Mouse (Mus musculus): Measurements from ENCODE around the gene Itk. TPM values are rescaled to one million over a fixed set of nuclear protein-coding genes. Genes with fewer than 3 reads are reported as not detected.

Gene Itk
- polyA plus RNA-seq, 1 experiment from 2014 or later = not detected

DNA sequence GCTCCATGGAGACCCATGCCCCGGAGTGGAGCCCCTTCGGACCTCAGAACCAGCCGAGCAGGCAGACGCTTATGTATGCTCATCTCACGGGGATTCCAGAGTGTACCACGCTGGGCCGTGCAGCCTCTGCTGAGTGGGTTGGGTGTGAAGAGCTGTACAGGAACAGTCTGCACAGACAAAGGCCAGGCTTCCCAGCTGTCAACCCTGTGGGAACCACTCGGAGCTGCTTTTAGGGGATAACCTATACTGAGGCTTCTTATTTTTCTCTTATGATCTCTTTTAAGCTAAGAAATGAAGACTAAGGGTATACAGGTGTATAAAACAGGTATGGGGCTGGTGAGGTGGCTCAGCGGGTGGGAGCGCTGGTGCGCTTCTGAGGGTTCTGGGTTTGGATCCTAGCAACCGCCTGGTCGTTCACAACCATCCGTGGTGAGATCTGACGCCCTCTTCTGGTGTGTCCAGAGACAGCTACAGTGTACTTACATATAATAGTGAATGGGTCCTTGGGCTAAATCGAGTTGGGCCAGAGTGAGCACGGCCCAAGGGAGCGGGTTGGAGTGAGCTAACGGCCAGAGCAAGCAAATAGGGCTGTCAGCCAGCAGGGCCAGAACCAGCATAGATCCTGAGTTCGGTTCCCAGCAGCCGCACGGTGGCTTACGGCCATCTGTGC, 87.6 kb downstream of the Itk start:
- H3K9ac ChIP-seq (replicated peaks) = no peak overlapping the region
- H3K4me3 ChIP-seq (replicated peaks) = no peak overlapping the region
- H3K9me3 ChIP-seq (replicated peaks) = no peaks in the 10 kb centered on the region
- no peaks in the 10 kb centered on the region for H3K27me3 ChIP-seq (replicated peaks)
- H3K4me1 ChIP-seq = peaks cover 40% of the 10 kb centered on the region
- H3K27ac ChIP-seq (replicated peaks) = no peak overlapping the region
- no peak overlapping the region for H3K4me2 ChIP-seq
- WGBS = 82% methylated on average over 23 of the region's 23 CpGs
- no peak for ATAC-seq (ENCODE audit: low FRiP score)
- no peaks in the 10 kb centered on the region for H3K36me3 ChIP-seq

DNA sequence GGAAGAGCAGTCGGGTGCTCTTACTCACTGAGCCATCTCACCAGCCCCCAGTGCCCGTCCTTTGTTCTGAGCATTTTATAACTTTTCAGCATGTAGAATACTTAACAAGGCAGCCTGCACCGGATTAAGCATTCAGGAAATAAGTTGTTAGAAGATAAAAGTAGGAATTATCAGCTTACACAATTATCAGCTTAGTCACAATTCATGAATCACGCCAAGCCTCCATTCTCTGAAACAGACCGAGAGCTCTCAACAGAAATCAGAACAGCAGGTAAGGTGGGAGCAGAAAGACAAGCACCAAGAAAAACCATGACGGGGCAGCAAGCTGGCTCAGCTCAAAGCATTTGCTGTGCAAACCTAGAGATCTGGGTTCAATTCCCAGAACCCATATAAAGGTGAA, 89.4 kb downstream of the Itk start:
- H3K4me1 ChIP-seq = peaks cover 25% of the 10 kb centered on the region
- no peaks in the 10 kb centered on the region for H3K36me3 ChIP-seq
- H3K4me3 ChIP-seq (replicated peaks) = no peak overlapping the region
- no peaks in the 10 kb centered on the region for H3K27me3 ChIP-seq (replicated peaks)
- H3K27ac ChIP-seq (replicated peaks) = no peak overlapping the region
- 77% methylated on average over 6 of the region's 6 CpGs for WGBS
- H3K9me3 ChIP-seq (replicated peaks) = no peaks in the 10 kb centered on the region
- H3K9ac ChIP-seq (replicated peaks) = no peak overlapping the region
- no peak for ATAC-seq (ENCODE audit: low FRiP score)
- no peak overlapping the region for H3K4me2 ChIP-seq

- H3K4me1 ChIP-seq = peaks cover 23% of the 10 kb centered on the region
- no peak overlapping the region for H3K27ac ChIP-seq (replicated peaks)
- no peak for ATAC-seq (ENCODE audit: low FRiP score)
- no peaks in the 10 kb centered on the region for H3K27me3 ChIP-seq (replicated peaks)
- H3K4me2 ChIP-seq = no peak overlapping the region
- 74% methylated on average over 13 of the region's 13 CpGs for WGBS
- H3K9me3 ChIP-seq (replicated peaks) = no peaks in the 10 kb centered on the region
- H3K4me3 ChIP-seq (replicated peaks) = no peak overlapping the region
- H3K36me3 ChIP-seq = no peaks in the 10 kb centered on the region
- H3K9ac ChIP-seq (replicated peaks) = no peak overlapping the region
Measured at GRCm38 (mm10) chr11:46298889-46299785, 90.2 kb downstream of the Itk start.

- 67% methylated on average over 11 of the region's 11 CpGs for WGBS
- H3K36me3 ChIP-seq = peaks cover 8% of the 10 kb centered on the region
- H3K4me3 ChIP-seq (replicated peaks) = no peak overlapping the region
- peaks cover 23% of the 10 kb centered on the region for H3K4me1 ChIP-seq
- peak; percentile 36; the same call in 1 of the 2 replicates for ATAC-seq (ENCODE audit: low FRiP score)
- no peaks in the 10 kb centered on the region for H3K27me3 ChIP-seq (replicated peaks)
- H3K27ac ChIP-seq (replicated peaks) = no peak overlapping the region
- no peak overlapping the region for H3K9ac ChIP-seq (replicated peaks)
- H3K9me3 ChIP-seq (replicated peaks) = no peaks in the 10 kb centered on the region
- no peak overlapping the region for H3K4me2 ChIP-seq
Measured at GRCm38 (mm10) chr11:46294390-46294789, 94.9 kb downstream of the Itk start.

DNA sequence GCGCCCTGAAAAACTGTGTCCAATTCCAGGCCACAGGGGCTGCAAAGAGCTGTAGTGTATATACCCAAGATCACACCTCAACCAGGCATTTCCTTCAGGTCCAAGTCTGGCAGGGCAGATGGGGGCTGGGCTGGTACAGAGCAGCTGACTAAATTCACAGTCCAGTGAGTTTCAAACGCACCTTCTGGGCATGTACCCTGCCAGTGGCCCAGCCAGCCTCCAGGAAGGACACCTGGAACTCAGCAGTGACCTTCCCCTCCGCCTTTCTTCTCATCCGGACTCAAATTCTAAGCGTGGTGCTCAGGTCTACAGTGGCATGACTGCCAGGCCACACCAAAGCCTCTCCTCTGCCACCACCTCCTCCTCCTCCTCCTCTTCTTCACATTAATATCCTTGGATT, 95.8 kb downstream of the Itk start:
- H3K4me1 ChIP-seq = peaks cover 14% of the 10 kb centered on the region
- ATAC-seq (ENCODE audit: low FRiP score) = no peak
- no peak overlapping the region for H3K27ac ChIP-seq (replicated peaks)
- peaks cover 15% of the 10 kb centered on the region for H3K36me3 ChIP-seq
- no peak overlapping the region for H3K4me3 ChIP-seq (replicated peaks)
- H3K9me3 ChIP-seq (replicated peaks) = no peaks in the 10 kb centered on the region
- H3K4me2 ChIP-seq = no peak overlapping the region
- 88% methylated on average over 5 of the region's 5 CpGs for WGBS
- H3K27me3 ChIP-seq (replicated peaks) = no peaks in the 10 kb centered on the region
- H3K9ac ChIP-seq (replicated peaks) = no peak overlapping the region

DNA sequence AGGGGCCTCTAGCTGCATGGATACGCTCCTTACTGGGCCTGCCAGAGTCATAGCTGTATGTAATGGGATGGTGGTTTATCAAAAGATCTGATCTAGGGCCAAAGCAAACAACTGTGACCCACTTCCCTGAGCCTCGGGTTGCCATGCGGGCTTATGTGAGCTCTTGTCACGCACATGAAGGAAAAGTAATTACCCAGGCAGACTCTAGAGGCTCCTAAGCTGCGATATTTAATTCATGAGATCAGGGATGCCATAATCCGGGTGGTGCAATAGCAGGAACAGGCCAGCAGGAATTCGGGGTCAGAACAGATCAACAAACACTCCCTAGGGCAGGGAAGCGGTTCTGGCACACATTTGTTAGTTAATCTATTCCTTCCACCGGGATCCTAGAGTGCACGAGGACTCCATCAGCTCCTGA, 98.3 kb downstream of the Itk start:
- no peak overlapping the region for H3K4me2 ChIP-seq
- H3K27me3 ChIP-seq (replicated peaks) = no peaks in the 10 kb centered on the region
- H3K36me3 ChIP-seq = peaks cover 28% of the 10 kb centered on the region
- no peak overlapping the region for H3K9ac ChIP-seq (replicated peaks)
- no peak overlapping the region for H3K27ac ChIP-seq (replicated peaks)
- no peak overlapping the region for H3K4me3 ChIP-seq (replicated peaks)
- no peaks in the 10 kb centered on the region for H3K9me3 ChIP-seq (replicated peaks)
- ATAC-seq (ENCODE audit: low FRiP score) = peak; percentile 37
- peaks cover 17% of the 10 kb centered on the region for H3K4me1 ChIP-seq
- WGBS = 22% methylated on average over 10 of the region's 10 CpGs

GRCm38 (mm10) chr11:46289561-46289960, 99.8 kb downstream of the Itk start:
- Histone ChIP-seq H3K4me2 (no peak overlapping the region), H3K36me3 (peaks cover 36% of the 10 kb centered on the region), H3K9ac (replicated peaks) (no peak overlapping the region), H3K27ac (replicated peaks) (no peak overlapping the region), H3K4me3 (replicated peaks) (no peak overlapping the region), H3K4me1 (peaks cover 16% of the 10 kb centered on the region), H3K9me3 (replicated peaks) (no peaks in the 10 kb centered on the region), H3K27me3 (replicated peaks) (no peaks in the 10 kb centered on the region)
- 78% methylated on average over 9 of the region's 9 CpGs for WGBS
- ATAC-seq (ENCODE audit: low FRiP score) = no peak

- no peak overlapping the region for H3K4me3 ChIP-seq (replicated peaks)
- no peaks in the 10 kb centered on the region for H3K9me3 ChIP-seq (replicated peaks)
- peaks cover 14% of the 10 kb centered on the region for H3K4me1 ChIP-seq
- H3K4me2 ChIP-seq = no peak overlapping the region
- H3K9ac ChIP-seq (replicated peaks) = no peak overlapping the region
- WGBS = 28% methylated on average over 4 of the region's 4 CpGs
- no peak for ATAC-seq (ENCODE audit: low FRiP score)
- no peaks in the 10 kb centered on the region for H3K27me3 ChIP-seq (replicated peaks)
- H3K36me3 ChIP-seq = peaks cover 40% of the 10 kb centered on the region
- H3K27ac ChIP-seq (replicated peaks) = no peak overlapping the region
Measured at GRCm38 (mm10) chr11:46289022-46289421, 100.3 kb downstream of the Itk start.

DNA sequence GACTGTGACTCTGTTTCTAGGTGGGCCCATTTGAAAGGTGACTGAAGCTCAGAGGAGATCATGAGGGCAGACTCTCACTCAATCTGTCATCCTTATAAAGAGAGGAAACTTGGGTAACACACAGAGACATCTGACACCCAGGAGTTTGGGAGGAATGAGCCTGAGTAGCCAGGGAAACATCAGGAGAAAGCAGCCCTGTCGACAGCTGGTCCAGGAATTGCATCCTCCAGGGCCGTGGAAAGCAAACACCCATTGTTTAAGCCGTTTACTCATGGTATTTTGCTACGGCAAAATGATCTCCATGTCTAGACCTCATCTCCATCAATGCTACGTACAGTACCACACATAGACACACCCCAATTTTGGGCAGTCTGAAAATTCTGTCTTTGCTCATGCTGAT, 101.2 kb downstream of the Itk start:
- no peaks in the 10 kb centered on the region for H3K9me3 ChIP-seq (replicated peaks)
- no peak overlapping the region for H3K4me2 ChIP-seq
- H3K36me3 ChIP-seq = peaks cover 50% of the 10 kb centered on the region
- H3K9ac ChIP-seq (replicated peaks) = no peak overlapping the region
- H3K27me3 ChIP-seq (replicated peaks) = no peaks in the 10 kb centered on the region
- H3K4me1 ChIP-seq = peaks cover 14% of the 10 kb centered on the region
- 75% methylated on average over 5 of the region's 5 CpGs for WGBS
- ATAC-seq (ENCODE audit: low FRiP score) = no peak
- H3K27ac ChIP-seq (replicated peaks) = no peak overlapping the region
- H3K4me3 ChIP-seq (replicated peaks) = no peak overlapping the region

- ATAC-seq (ENCODE audit: low FRiP score) = no peak
- Histone ChIP-seq H3K4me3 (replicated peaks) (no peak overlapping the region), H3K4me1 (peaks cover 14% of the 10 kb centered on the region), H3K27me3 (replicated peaks) (no peaks in the 10 kb centered on the region), H3K27ac (replicated peaks) (no peak overlapping the region), H3K9ac (replicated peaks) (no peak overlapping the region), H3K9me3 (replicated peaks) (no peaks in the 10 kb centered on the region), H3K36me3 (peaks cover 63% of the 10 kb centered on the region), H3K4me2 (no peak overlapping the region)
- 37% methylated on average over 6 of the region's 6 CpGs for WGBS
Measured at GRCm38 (mm10) chr11:46286803-46287202, 102.5 kb downstream of the Itk start.

GRCm38 (mm10) chr11:46283800-46284199, 105.5 kb downstream of the Itk start:
- WGBS = 93% methylated on average over 6 of the region's 6 CpGs
- peaks cover 75% of the 10 kb centered on the region for H3K36me3 ChIP-seq
- no peak for ATAC-seq (ENCODE audit: low FRiP score)
- H3K9me3 ChIP-seq (replicated peaks) = no peaks in the 10 kb centered on the region
- H3K27me3 ChIP-seq (replicated peaks) = no peaks in the 10 kb centered on the region
- H3K4me2 ChIP-seq = no peak overlapping the region
- H3K4me1 ChIP-seq = peaks cover 4% of the 10 kb centered on the region; the same call in 1 of the 2 replicates
- no peak overlapping the region for H3K9ac ChIP-seq (replicated peaks)
- H3K4me3 ChIP-seq (replicated peaks) = no peak overlapping the region
- no peak overlapping the region for H3K27ac ChIP-seq (replicated peaks)

GRCm38 (mm10) chr11:46282612-46283011, 106.7 kb downstream of the Itk start:
- no peak for ATAC-seq (ENCODE audit: low FRiP score)
- Histone ChIP-seq H3K27ac (replicated peaks) (no peak overlapping the region), H3K4me3 (replicated peaks) (no peak overlapping the region), H3K9ac (replicated peaks) (no peak overlapping the region), H3K9me3 (replicated peaks) (no peaks in the 10 kb centered on the region), H3K4me1 (peaks cover 4% of the 10 kb centered on the region; the same call in 1 of the 2 replicates), H3K36me3 (peaks cover 76% of the 10 kb centered on the region), H3K4me2 (no peak overlapping the region), H3K27me3 (replicated peaks) (no peaks in the 10 kb centered on the region)
- 93% methylated on average over 5 of the region's 5 CpGs for WGBS

All from neural tube, embryonic 15.5 days (tissue).